Mouse (Mus musculus): ENCODE results near the gene Rab3d. TPM values are rescaled to one million over a fixed set of nuclear protein-coding genes. Genes with fewer than 3 reads are reported as not detected.

The Rab3d gene
- polyA plus RNA-seq, 1 experiment from 2014 or later, result 12.4 TPM

Other genes with a start within 250 kb of the Rab3d start
- 34.1 and 40.3 TPM in 2 replicates for gene Ldlr, start 194.7 kb downstream of the Rab3d start, polyA plus RNA-seq (2016; fragmentation: Nextera tagmentation; extraction: Ambion mirVana)
- gene Spc24, start 157.9 kb downstream of the Rab3d start, polyA plus RNA-seq (2016; fragmentation: Nextera tagmentation; extraction: Ambion mirVana), result 112 and 118 TPM in 2 replicates
- gene Kank2, start 119.4 kb downstream of the Rab3d start, polyA plus RNA-seq (2016; fragmentation: Nextera tagmentation; extraction: Ambion mirVana), result 6.1 and 6.2 TPM in 2 replicates
- 0.45 TPM in 1 of 2 replicates, not detected in the other for gene Angptl8, start 82.7 kb downstream of the Rab3d start, polyA plus RNA-seq (2016; fragmentation: Nextera tagmentation; extraction: Ambion mirVana)
- 17.5 and 18.9 TPM in 2 replicates for gene Dock6, start 65.6 kb downstream of the Rab3d start, polyA plus RNA-seq (2016; fragmentation: Nextera tagmentation; extraction: Ambion mirVana)
- 5.2 and 5.8 TPM in 2 replicates for gene Ccdc159, start 9.3 kb upstream of the Rab3d start, polyA plus RNA-seq (2016; fragmentation: Nextera tagmentation; extraction: Ambion mirVana)
- gene Tmem205, start 9.4 kb upstream of the Rab3d start, polyA plus RNA-seq (2016; fragmentation: Nextera tagmentation; extraction: Ambion mirVana), result 32.9 and 33.3 TPM in 2 replicates
- 37.0 and 40.9 TPM in 2 replicates for gene Plppr2, start 18.8 kb upstream of the Rab3d start, polyA plus RNA-seq (2016; fragmentation: Nextera tagmentation; extraction: Ambion mirVana)
- gene Swsap1, start 37.6 kb upstream of the Rab3d start, polyA plus RNA-seq (2016; fragmentation: Nextera tagmentation; extraction: Ambion mirVana), result 7.4 and 9.5 TPM in 2 replicates
- 2.0 and 4.1 TPM in 2 replicates for gene Epor, start 45.3 kb upstream of the Rab3d start, polyA plus RNA-seq (2016; fragmentation: Nextera tagmentation; extraction: Ambion mirVana)
- 2.1 and 3.4 TPM in 2 replicates for gene Rgl3, start 71.3 kb upstream of the Rab3d start, polyA plus RNA-seq (2016; fragmentation: Nextera tagmentation; extraction: Ambion mirVana)
- gene Ccdc151, start 84.4 kb upstream of the Rab3d start, polyA plus RNA-seq (2016; fragmentation: Nextera tagmentation; extraction: Ambion mirVana), result 5.0 and 5.3 TPM in 2 replicates
- 88.5 and 95.0 TPM in 2 replicates for gene Prkcsh, start 84.6 kb upstream of the Rab3d start, polyA plus RNA-seq (2016; fragmentation: Nextera tagmentation; extraction: Ambion mirVana)
- 57.2 and 73.7 TPM in 2 replicates for gene Elavl3, start 133.8 kb upstream of the Rab3d start, polyA plus RNA-seq (2016; fragmentation: Nextera tagmentation; extraction: Ambion mirVana)
- gene Gm49318, start 153.1 kb upstream of the Rab3d start, polyA plus RNA-seq (2016; fragmentation: Nextera tagmentation; extraction: Ambion mirVana), result not detected in 2 replicates
- gene Zfp653, start 153.2 kb upstream of the Rab3d start, polyA plus RNA-seq (2016; fragmentation: Nextera tagmentation; extraction: Ambion mirVana), result 15.8 and 16.4 TPM in 2 replicates
- gene Ecsit, start 167.2 kb upstream of the Rab3d start, polyA plus RNA-seq (2016; fragmentation: Nextera tagmentation; extraction: Ambion mirVana), result 35.0 and 39.0 TPM in 2 replicates
- gene Cnn1, start 181.0 kb upstream of the Rab3d start, polyA plus RNA-seq (2016; fragmentation: Nextera tagmentation; extraction: Ambion mirVana), result 2.3 and 3.9 TPM in 2 replicates
- 178 and 186 TPM in 2 replicates for gene Elof1, start 199.0 kb upstream of the Rab3d start, polyA plus RNA-seq (2016; fragmentation: Nextera tagmentation; extraction: Ambion mirVana)
- gene Acp5, start 217.5 kb upstream of the Rab3d start, polyA plus RNA-seq (2016; fragmentation: Nextera tagmentation; extraction: Ambion mirVana), result 3.6 and 6.6 TPM in 2 replicates
- gene Pigyl, start 238.7 kb upstream of the Rab3d start, polyA plus RNA-seq (2016; fragmentation: Nextera tagmentation; extraction: Ambion mirVana), result 63.2 and 65.8 TPM in 2 replicates